Mouse (Mus musculus) forebrain, embryonic 16.5 days (tissue): ENCODE results near the gene Mpo. TPM values are rescaled to one million over a fixed set of nuclear protein-coding genes. Genes with fewer than 3 reads are reported as not detected.

Experiments
- ATAC-seq: fragments of 200-750 bp; cut with Nextera tagmentation; 2 replicates; pipeline ENCODE4 v1.8.0; 2017; ENCODE audit warnings: mild to moderate bottlenecking, moderate library complexity
- H3K27ac ChIP-seq: fragments of 300-500 bp; sonication (generic); 2 replicates; pipeline ENCODE4 v1.5.1; 2014; ENCODE audit warnings: low read length, control low read depth
- H3K27me3 ChIP-seq: fragments of 300-500 bp; sonication (generic); replicated peaks from 2 replicates; pipeline ENCODE4 v1.6.1; 2014; ENCODE audit warnings: low read length; ENCODE audit not compliant: control insufficient read depth, insufficient read depth
- H3K36me3 ChIP-seq: fragments of 300-500 bp; sonication (generic); 2 replicates; pipeline ENCODE4 v1.6.1; 2014; ENCODE audit not compliant: control insufficient read depth, insufficient read depth
- H3K4me1 ChIP-seq: fragments of 300-500 bp; sonication (generic); replicated peaks from 2 replicates; pipeline ENCODE4 v1.6.1; 2014; ENCODE audit warnings: low read length; ENCODE audit not compliant: control insufficient read depth, insufficient read depth
- H3K4me2 ChIP-seq: fragments of 300-500 bp; sonication (generic); 2 replicates; pipeline ENCODE4 v1.6.1; 2014; ENCODE audit warnings: mild to moderate bottlenecking, low read length, control low read depth
- H3K4me3 ChIP-seq: fragments of 300-500 bp; sonication (generic); replicated peaks from 2 replicates; pipeline ENCODE4 v1.5.1; 2014; ENCODE audit warnings: mild to moderate bottlenecking, low read length, control low read depth
- H3K9ac ChIP-seq: fragments of 300-500 bp; sonication (generic); replicated peaks from 2 replicates; pipeline ENCODE4 v1.6.1; 2014; ENCODE audit warnings: low read depth, low read length, control low read depth
- H3K9me3 ChIP-seq: fragments of 300-500 bp; sonication (generic); 2 replicates; pipeline ENCODE4 v1.6.1; 2016; ENCODE audit warnings: low read length; ENCODE audit not compliant: control insufficient read depth
- WGBS: fragments of 180-500 bp; shearing (Covaris S2); extraction: QIAGEN DNeasy Blood & Tissue Kit; methylation state at CpG from one replicate; pipeline ENCODE4 v1.1.7; 2014; 5-methylcytosine and 5-hydroxymethylcytosine counted together
- polyA plus RNA-seq: library from polyadenylated mRNA; unstranded; fragments of >200 nt; fragmentation: Nextera tagmentation; extraction: Ambion mirVana; gene quantifications from 2 replicates; pipeline ENCODE4 v1.2.1, GENCODE M21; 2015

Gene Mpo
- polyA plus RNA-seq = 0.29 and 0.80 TPM in 2 replicates

- Histone ChIP-seq H3K36me3 (no peaks in the 10 kb centered on the region), H3K4me2 (no peak within 1 kb of the TSS), H3K4me3 (no peak within 1 kb of the TSS), H3K9ac (no peak within 1 kb of the TSS), H3K27ac (no peak within 1 kb of the TSS), H3K9me3 (no peaks in the 10 kb centered on the region), H3K27me3 (no peaks in the 10 kb centered on the region), H3K4me1 (no peaks in the 10 kb centered on the region)
- ATAC-seq = no peak
- 78% methylated on average over 3 of the region's 3 CpGs for WGBS
Measured at GRCm38 (mm10) chr11:87793460-87793859, at the start of gene Mpo. Gene Mpo (plus strand): TSS chr11:87793581.

GRCm38 (mm10) chr11:87743691-87744090 is 49.7 kb upstream of the Mpo start:
- 88% methylated on average over 3 of the region's 3 CpGs for WGBS
- Histone ChIP-seq H3K4me3 (no peak overlapping the region), H3K27me3 (no peaks in the 10 kb centered on the region), H3K4me1 (no peaks in the 10 kb centered on the region), H3K36me3 (peaks cover 4% of the 10 kb centered on the region; the same call in 1 of the 2 replicates), H3K27ac (no peak overlapping the region), H3K9ac (no peak overlapping the region), H3K4me2 (no peak overlapping the region), H3K9me3 (no peaks in the 10 kb centered on the region)
- ATAC-seq = no peak

GRCm38 (mm10) chr11:87744964-87745363 is 48.4 kb upstream of the Mpo start:
- Histone ChIP-seq H3K27me3 (no peaks in the 10 kb centered on the region), H3K9ac (no peak overlapping the region), H3K27ac (no peak overlapping the region), H3K4me3 (no peak overlapping the region), H3K4me1 (no peaks in the 10 kb centered on the region), H3K4me2 (no peak overlapping the region), H3K36me3 (peaks cover 4% of the 10 kb centered on the region; the same call in 1 of the 2 replicates), H3K9me3 (no peaks in the 10 kb centered on the region)
- ATAC-seq = no peak
- WGBS = 83% methylated on average over 4 of the region's 4 CpGs

DNA sequence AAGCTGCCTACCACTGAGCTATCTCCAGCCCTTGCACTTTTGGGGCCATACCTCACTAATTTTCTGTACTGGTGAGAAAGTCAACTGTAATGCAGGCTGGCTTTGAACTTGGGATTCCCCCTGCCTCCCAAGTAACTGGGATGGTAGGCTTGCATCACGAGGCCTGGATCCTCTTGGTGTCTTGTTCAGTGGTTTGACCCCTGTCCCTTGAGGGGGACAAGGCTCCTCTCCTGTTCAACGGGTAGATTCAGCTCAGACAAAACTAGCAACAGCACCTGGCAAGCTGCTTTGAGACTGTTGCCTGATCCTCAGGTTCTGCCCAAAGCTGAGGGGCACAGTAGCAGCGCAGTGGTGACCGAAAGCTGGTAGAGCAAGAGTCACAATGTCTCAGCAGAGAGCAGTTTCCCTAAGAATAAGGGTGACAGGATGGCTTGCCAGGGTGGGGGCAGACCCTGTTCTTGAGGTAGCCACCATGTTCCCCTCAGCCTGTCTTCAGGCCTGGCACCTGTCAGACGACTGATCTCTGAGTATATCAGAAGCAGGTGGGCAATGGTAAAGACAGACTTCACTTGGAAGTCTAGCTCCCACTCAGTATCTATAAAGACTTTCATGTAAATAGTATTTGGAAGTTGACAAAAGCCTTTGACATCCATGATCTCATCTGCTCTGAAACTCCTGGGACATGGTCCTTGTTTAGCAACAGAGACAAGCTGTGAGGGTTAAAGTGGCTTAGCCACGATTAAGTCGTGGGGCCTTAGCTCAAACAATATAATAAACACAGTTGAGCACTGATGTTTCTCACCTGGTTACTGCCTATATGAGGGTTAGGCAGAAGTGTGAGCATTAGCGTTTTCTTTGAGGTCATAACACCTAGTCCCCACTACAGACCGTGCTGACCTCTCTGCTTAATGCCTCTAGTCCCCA is 47.5 kb upstream of the Mpo start:
- H3K9ac ChIP-seq = no peak overlapping the region
- no peak overlapping the region for H3K4me3 ChIP-seq
- H3K4me1 ChIP-seq = no peaks in the 10 kb centered on the region
- H3K36me3 ChIP-seq = peaks cover 4% of the 10 kb centered on the region; the same call in 1 of the 2 replicates
- no peak for ATAC-seq
- WGBS = 82% methylated on average over 9 of the region's 9 CpGs
- H3K27ac ChIP-seq = no peak overlapping the region
- H3K27me3 ChIP-seq = no peaks in the 10 kb centered on the region
- H3K4me2 ChIP-seq = no peak overlapping the region
- no peaks in the 10 kb centered on the region for H3K9me3 ChIP-seq

- no peak overlapping the region for H3K27ac ChIP-seq
- 90% methylated on average over 3 of the region's 5 CpGs for WGBS
- H3K4me1 ChIP-seq = no peaks in the 10 kb centered on the region
- no peak overlapping the region for H3K4me3 ChIP-seq
- no peak for ATAC-seq
- H3K36me3 ChIP-seq = peaks cover 4% of the 10 kb centered on the region; the same call in 1 of the 2 replicates
- no peaks in the 10 kb centered on the region for H3K9me3 ChIP-seq
- no peak overlapping the region for H3K4me2 ChIP-seq
- no peaks in the 10 kb centered on the region for H3K27me3 ChIP-seq
- no peak overlapping the region for H3K9ac ChIP-seq
Measured at GRCm38 (mm10) chr11:87747312-87747711, 46.1 kb upstream of the Mpo start.

DNA sequence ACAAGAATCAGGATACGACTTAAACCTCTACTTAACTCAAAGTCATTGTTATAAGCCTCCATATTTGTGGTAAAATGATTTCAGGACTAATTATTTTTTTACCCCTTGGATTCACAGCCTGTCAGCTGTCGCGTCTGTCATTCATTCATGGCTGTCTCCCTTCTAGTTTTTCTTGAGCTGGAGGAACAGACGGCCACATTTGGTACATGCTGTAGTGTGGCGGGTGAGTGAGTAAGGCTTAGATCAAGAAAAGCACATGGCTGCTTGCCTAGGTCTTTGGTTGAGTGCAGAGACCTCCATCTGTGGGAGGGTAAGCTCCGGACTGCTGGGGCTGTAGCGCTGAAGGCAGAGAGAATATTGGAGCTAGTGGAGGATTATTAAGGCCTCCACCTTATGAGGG is 45.7 kb upstream of the Mpo start:
- WGBS = 86% methylated on average over 7 of the region's 7 CpGs
- no peaks in the 10 kb centered on the region for H3K27me3 ChIP-seq
- ATAC-seq = no peak

GRCm38 (mm10) chr11:87748132-87749119 is 45.0 kb upstream of the Mpo start:
- H3K36me3 ChIP-seq = peaks cover 4% of the 10 kb centered on the region; the same call in 1 of the 2 replicates
- no peak overlapping the region for H3K4me3 ChIP-seq
- ATAC-seq = no peak
- H3K27me3 ChIP-seq = no peaks in the 10 kb centered on the region
- no peak overlapping the region for H3K4me2 ChIP-seq
- no peaks in the 10 kb centered on the region for H3K9me3 ChIP-seq
- no peaks in the 10 kb centered on the region for H3K4me1 ChIP-seq
- H3K9ac ChIP-seq = no peak overlapping the region
- 44% methylated on average over 19 of the region's 19 CpGs for WGBS
- H3K27ac ChIP-seq = no peak overlapping the region

More for the DNA sequence above, 45.7 kb upstream of the Mpo start:
- no peaks in the 10 kb centered on the region for H3K9me3 ChIP-seq
- H3K36me3 ChIP-seq = peaks cover 4% of the 10 kb centered on the region; the same call in 1 of the 2 replicates
- no peak overlapping the region for H3K4me3 ChIP-seq
- H3K9ac ChIP-seq = no peak overlapping the region
- H3K4me1 ChIP-seq = no peaks in the 10 kb centered on the region
- no peak overlapping the region for H3K4me2 ChIP-seq
- H3K27ac ChIP-seq = no peak overlapping the region

GRCm38 (mm10) chr11:87749192-87750042 is 44.0 kb upstream of the Mpo start:
- no peak overlapping the region for H3K4me2 ChIP-seq
- H3K36me3 ChIP-seq = peaks cover 4% of the 10 kb centered on the region; the same call in 1 of the 2 replicates
- 67% methylated on average over 18 of the region's 18 CpGs for WGBS
- no peaks in the 10 kb centered on the region for H3K4me1 ChIP-seq
- no peak overlapping the region for H3K9ac ChIP-seq
- no peak for ATAC-seq
- no peaks in the 10 kb centered on the region for H3K27me3 ChIP-seq
- H3K9me3 ChIP-seq = no peaks in the 10 kb centered on the region
- H3K4me3 ChIP-seq = no peak overlapping the region
- no peak overlapping the region for H3K27ac ChIP-seq
